Mouse (Mus musculus) heart, postnatal 36 days (tissue): ENCODE measurements around the gene Lmbrd2. TPM values are rescaled to one million over a fixed set of nuclear protein-coding genes. Genes with fewer than 3 reads are reported as not detected.

Source experiments
- total RNA-seq, 2 experiments: library from RNA; stranded (reverse); gene quantifications; 2 replicates each; pipeline ENCODE4 v1.2.3; 2021

Lmbrd2 gene
- total RNA-seq, 2 experiments from 2014 or later = 11.7 to 12.8 TPM

Other genes starting within 250 kb of the Lmbrd2 start
- not detected for gene Ranbp3l, start 172.6 kb upstream of the Lmbrd2 start, total RNA-seq
- gene Nadk2, start 69.3 kb upstream of the Lmbrd2 start, total RNA-seq = 10 to 100 TPM; 67.0 to 76.8 TPM
- gene Skp2, start 14.9 kb downstream of the Lmbrd2 start, total RNA-seq = under 1 TPM; 0.73 to 0.86 TPM
- gene Ugt3a1, start 136.3 kb downstream of the Lmbrd2 start, total RNA-seq = not detected
- gene Ugt3a2, start 195.0 kb downstream of the Lmbrd2 start, total RNA-seq = not detected